Mouse (Mus musculus) v-Abl transformed pro-B cells (cell line): ENCODE data around the gene Cyp4a32.
"Not testable (repeated sequence)": the region's sequence is repeated elsewhere in the genome, so short reads cannot be mapped to it uniquely, and the experiment has no call there.

ENCODE experiments used
- in situ Hi-C, 2 experiments: fragments of 400-800 bp; cut with MboI; formaldehyde crosslinking; loops; one replicate each; pipeline ENCODE4 v1.15.1; 2025; ENCODE audit not compliant: unreplicated experiment in 2 of 2

Gene Cyp4a32

DNA sequence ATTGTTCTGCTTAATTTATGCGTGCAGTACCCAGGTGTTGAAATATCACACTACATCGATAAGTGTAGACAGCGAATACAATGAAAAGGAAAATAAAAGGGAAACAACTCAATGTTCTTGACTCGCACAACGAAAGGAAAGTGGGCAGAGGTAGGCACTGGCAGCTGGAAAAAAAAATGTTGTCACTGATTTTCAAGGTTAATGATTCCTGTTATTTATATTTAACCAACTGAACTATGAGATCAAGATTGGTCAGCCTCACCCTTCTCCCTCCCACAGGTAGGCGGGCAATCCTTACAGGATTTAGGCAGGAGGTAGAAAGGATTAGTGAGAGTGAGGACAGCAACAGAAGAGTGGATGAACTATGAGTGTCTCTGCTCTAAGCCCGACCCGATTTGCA lies at the start of gene Cyp4a32:
Gene Cyp4a32 (plus strand): TSS at position 359 of the 400 bp plus-strand sequence.
- in situ Hi-C loops, result not testable (repeated sequence)

- in situ Hi-C loops, result no loop called here
These were observed 48.0 kb upstream of the Cyp4a32 start for GRCm38 (mm10) chr4:115552726-115553125.

DNA sequence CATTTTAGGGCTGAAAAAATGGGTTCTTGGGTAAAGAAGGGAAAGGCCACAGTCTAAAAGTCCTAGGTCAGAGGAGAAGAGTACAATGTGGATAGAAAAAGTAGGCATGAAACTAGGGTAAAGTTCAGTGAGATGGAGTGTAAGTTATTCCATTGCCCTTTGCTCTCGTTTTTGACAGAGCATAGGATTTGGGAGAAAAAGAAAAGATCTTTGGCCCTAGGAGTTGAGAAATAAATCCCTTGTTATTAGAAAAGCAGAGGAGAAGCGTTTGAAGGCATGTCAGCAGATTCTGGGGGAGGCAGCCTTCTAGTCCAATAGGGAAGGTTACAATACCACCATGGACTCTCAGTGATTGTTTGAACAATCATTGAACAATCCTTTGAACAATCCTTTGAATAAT lies 45.3 kb upstream of the Cyp4a32 start:
- in situ Hi-C loops, result no loop called here

DNA sequence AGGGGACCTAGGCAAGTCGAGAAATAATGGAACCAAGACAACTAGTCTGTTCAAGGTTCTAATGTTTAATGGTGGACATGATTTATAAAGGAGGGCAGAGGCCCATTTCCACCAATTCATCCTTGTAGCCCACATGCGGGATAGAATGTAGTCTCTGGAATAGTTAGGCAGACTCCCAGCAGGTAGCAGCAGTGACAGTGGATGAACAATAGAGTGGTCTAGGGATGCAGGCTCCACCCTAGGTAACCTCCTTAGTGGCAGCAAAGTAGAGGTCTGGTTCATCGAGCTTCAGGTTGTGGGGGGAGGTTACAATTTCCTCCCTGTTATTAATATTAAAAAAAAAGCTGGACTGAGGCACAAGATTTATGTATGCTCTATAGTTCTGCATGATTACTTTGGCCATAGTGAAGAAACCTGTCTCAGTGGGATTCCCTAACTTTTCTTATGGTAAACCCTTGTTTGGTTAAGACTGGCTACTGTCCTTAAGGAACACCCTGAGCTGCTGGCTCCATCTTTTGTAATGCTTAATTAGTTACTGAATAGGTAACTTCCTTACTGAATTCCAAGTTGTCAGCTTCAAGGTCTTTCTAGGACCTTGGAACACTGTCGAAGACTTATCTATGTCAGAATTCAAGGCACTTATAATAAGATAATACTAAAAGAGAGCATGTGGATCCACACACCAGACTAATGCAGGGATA lies 42.8 kb upstream of the Cyp4a32 start:
- in situ Hi-C loops, result no loop called here

DNA sequence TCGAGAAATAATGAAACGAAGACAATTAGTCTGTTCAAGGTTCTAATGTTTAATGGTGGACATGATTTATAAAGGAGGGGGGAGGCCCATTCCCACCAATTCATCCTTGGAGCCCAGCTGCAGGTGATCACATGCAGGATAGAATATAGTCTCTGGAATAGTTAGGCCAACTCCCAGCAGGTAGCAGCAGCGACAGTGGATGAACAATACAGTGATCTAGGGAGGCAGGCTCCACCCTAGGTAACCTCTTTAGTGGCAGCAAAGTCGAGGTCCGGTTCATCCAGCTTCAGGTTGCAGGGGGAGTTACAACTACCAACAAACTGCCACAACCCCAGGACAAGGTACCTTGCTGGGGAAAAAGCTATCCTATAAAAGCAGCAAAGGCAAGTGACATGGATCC lies 39.5 kb upstream of the Cyp4a32 start:
- in situ Hi-C loops, result not testable (repeated sequence)

GRCm38 (mm10) chr4:115563401-115563800 lies 37.4 kb upstream of the Cyp4a32 start, which contains the start of gene Cyp4a31:
Gene Cyp4a31, plus strand, starts transcription at chr4:115563649.
- in situ Hi-C loops, result no loop called here

DNA sequence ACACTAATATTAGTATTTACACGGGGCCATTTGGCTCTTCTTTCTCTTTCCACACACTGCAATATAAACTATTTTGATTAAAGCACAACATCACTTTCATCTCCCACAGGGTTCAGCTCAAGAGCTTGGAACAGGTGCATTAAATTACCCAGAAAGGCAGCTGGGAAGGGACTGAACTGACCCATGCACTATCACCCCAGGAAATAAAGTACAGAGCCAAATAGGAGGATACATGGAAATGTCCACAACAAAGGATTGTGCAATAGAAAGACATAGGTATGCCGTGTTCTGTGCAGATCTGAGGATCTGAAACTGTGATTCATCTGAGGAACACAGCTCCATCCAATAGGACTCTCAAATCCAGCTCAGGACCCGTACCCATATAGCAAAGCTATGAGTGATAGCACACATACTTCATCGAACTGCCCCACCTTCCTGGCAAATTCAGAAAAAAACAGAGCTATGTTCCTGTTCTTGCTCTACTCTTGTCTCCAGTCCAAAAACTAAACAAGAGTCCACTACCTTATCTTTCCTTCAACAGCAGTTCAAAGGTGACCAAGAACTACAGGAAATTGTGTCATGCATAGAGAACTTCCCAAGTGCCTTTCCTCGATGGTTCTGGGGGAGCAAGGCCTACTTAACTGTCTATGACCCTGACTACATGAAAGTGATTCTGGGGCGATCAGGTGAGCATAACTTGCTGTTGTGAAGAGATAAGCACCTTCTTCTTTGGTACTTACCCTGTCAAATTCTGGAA lies 36.1 kb upstream of the Cyp4a32 start:
- in situ Hi-C loops, result not testable (repeated sequence)

GRCm38 (mm10) chr4:115575255-115575654 lies 25.5 kb upstream of the Cyp4a32 start:
- in situ Hi-C loops, result loop anchor here (5.0 kb wide), 2 partner anchors 43 to 47 kb away; no protein-coding TSS in a partner anchor

- in situ Hi-C loops, result loop anchor here (5.0 kb wide), 2 partner anchors 43 to 47 kb away; no protein-coding TSS in a partner anchor
These were observed 25.0 kb upstream of the Cyp4a32 start for GRCm38 (mm10) chr4:115575776-115576175.

- in situ Hi-C loops, result no loop called here
These were observed 17.7 kb upstream of the Cyp4a32 start for GRCm38 (mm10) chr4:115583036-115583435.

- in situ Hi-C loops, result no loop called here
These were observed 4.4 kb upstream of the Cyp4a32 start for GRCm38 (mm10) chr4:115596357-115596756.

GRCm38 (mm10) chr4:115596824-115597336 lies 3.9 kb upstream of the Cyp4a32 start:
- in situ Hi-C loops, result no loop called here

DNA sequence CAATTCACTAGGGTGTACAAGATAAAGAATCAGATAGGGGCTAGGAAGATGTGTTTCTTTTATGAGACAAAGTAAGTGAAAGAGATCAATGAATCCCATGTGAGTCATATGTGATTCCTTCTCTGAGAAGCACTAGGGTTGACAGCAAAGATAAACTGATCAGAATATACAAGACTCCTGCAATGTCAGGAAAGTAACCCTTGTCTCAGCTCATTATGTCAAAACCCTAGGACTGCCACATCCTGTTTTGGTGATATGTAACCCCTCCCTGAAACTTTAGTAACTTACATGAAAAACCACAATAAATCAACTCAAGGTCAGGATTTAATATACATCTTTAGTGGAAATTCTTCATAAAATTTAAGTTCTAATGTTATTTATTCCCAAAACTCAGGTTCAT lies 13.2 kb downstream of the Cyp4a32 start:
- in situ Hi-C loops, result no loop called here

GRCm38 (mm10) chr4:115625560-115625959 lies 24.8 kb downstream of the Cyp4a32 start:
- in situ Hi-C loops, result not testable (repeated sequence)

- in situ Hi-C loops, result no loop called here
These were observed 42.4 kb downstream of the Cyp4a32 start for GRCm38 (mm10) chr4:115642967-115643754.

DNA sequence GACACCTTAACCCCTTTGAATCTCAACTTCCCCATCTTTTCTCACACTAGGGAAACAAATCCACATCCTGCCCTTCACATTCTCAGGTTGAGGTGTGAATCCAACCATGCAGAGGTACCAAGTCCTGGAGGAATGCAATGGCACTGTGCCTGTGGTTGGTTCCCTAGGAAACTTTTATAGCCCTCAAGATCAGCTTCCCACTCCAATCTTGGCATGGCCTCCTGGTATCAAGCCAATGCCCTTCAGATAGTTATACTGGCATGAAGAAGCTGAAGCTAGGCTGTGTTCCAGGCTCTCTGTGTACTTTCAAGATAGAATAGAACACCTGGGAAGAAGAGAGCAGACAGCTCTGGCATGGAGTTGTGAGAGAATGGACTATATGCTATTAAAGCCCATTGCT lies 44.6 kb downstream of the Cyp4a32 start:
- in situ Hi-C loops, result no loop called here

DNA sequence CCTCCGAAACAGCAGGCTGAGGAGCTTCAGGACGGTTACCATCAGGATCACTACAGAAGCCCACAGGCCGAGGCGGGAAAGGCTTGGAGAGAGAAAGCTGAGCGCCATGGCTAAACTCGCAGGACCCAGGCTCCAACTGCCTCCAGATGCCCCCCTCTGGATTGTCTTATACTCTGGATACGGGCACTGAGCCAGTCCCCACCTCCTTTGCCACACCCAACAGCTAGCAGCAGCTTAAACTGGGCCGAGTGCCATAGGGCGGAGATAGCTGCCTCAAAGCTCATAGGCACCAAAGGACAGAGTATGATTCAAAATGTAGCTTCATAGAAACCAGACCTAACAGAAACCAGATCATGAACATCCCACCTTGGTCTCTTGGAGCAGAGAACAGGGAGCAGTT lies 46.8 kb downstream of the Cyp4a32 start, which contains the start of gene Cyp4b1:
Gene Cyp4b1 (minus strand): TSS at position 144 of the 400 bp plus-strand sequence.
- in situ Hi-C loops, result no loop called here

DNA sequence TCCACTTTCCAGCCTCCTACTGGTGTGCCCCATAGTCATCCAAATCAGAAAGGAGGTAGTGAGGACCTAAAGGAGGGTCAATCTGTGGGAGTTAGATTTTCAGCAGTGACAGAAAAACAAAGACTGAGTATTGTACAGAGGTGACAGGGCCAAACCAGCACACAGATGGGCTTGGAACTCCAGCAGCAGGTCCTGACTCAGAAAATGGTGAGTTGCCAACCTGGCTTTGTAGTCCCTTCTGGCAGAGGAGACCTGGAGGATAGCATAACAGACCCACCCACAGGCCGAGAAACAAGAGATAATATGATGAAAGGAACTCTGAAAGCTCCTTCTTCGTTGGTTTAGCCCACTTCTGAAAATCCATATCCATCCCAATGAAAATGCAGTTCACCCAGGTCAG lies 48.0 kb downstream of the Cyp4a32 start:
- in situ Hi-C loops, result no loop called here

GRCm38 (mm10) chr4:115649344-115649743 lies 48.6 kb downstream of the Cyp4a32 start:
- in situ Hi-C loops, result no loop called here

DNA sequence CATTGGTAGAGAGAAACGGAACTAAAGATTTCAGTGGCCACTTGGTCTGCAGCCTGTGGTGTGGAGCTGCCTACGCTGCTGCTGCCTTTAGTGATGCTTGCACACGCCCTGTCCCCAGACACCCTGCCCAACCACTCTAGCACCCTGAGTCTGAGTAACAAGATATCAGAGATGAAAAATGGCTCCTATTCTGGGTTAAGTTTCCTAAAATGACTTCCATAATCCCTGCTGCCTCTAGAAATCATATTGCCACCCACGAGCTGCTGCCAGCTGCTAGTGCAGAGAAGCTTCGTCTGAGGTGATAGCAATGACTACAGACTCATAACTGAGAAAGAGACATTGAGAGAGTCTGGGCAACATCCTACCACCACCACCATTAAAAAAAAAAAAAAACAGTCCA lies 50.1 kb downstream of the Cyp4a32 start:
- in situ Hi-C loops, result no loop called here
